Mouse (Mus musculus) MN1 (cell line): ENCODE data around the gene Tmem212.
"Not testable (repeated sequence)": the region's sequence is repeated elsewhere in the genome, so short reads cannot be mapped to it uniquely, and the experiment has no call there.

ENCODE experiments used
- DNase-seq: peaks from one replicate; pipeline ENCODE4 v3.0.0-alpha.2; 2016; ENCODE audit warnings: low spot score

Gene Tmem212

DNA sequence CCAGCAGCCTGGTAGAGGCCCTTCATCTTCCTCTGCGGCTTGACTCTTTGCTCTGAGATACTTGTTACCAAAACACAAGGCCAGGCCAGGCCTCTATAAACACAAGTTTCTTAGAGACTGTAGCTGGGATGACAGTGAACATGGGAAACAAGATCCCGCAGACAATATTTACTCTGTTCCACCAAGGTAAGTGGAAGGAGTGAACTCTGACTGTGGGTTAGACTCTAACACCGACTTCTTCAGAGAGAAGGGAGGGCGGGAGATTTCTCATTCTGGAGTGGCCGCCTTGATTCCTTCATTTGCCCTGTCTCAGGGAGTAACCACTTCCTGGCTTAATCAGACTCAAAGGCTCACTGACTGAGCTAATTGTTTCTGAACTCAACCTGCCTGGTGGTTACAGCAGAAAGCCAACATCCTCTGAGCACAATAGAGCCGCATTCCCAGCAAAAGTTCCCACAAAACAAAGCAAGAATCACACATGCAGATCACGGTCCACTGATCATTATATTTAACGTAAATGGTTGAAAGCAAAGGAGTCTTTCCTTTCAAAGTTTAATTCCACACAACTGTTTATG is at the start of gene Tmem212:
TSS of gene Tmem212 (minus strand) at position 51 of the 575 bp plus-strand sequence.
- no peak for DNase-seq

DNA sequence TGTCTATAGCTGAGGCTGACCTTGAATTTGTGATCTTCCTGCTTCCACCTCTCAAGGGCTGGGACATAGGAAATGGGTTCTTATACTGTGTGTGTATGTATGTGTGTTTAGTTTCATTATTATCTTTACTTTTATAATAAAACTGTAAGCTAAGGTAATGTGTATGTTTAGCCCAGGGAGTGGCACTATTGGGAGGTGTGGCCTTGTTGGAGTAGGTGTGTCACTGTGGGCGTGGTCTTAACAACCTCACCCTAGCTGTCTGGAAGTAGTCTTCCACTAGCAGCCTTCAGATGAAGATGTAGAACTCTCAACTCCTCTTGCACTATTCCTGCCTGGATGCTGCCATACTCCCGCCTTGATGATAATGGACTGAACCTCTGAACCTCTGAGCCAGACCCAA is 49.2 kb upstream of the Tmem212 start:
- not testable (repeated sequence) for DNase-seq

DNA sequence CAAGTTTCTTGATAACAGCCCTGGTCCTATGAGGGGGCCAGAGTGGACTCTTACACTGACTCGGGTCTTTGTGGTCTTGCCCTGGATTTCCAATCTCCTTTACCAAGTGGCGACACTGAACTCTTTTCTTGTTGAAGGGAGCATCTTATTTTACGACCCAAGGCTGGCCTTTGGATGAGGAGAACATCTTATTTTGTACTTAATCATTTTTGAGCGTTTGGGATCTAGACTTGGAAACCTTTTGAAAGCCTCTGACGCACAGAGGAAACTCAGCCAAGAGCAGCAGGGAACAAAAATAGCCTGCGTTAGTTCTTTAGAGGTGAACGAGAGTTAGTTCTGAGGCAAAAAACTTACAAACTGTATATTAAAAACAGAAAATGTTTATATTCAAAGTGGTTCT is 46.8 kb upstream of the Tmem212 start:
- DNase-seq, result no peak

DNA sequence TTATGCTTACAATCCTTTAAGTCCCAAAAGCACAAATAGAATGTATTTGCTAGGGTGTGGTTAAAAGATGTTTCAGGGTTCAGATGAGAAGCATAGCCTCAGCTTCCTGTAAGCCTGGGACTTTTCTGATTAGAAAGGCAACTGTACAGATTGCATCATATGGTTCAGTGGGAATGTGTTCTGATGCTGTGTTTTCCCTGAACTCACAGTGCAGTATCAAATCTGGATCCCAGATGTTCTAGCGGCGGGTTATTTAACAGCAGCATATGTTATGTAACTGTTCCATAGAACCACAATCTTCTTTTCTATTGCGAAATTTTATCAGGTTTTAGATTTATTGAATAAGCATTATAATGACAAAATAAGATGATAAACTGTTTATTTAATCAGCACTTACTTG is 45.5 kb upstream of the Tmem212 start:
- no peak for DNase-seq

DNA sequence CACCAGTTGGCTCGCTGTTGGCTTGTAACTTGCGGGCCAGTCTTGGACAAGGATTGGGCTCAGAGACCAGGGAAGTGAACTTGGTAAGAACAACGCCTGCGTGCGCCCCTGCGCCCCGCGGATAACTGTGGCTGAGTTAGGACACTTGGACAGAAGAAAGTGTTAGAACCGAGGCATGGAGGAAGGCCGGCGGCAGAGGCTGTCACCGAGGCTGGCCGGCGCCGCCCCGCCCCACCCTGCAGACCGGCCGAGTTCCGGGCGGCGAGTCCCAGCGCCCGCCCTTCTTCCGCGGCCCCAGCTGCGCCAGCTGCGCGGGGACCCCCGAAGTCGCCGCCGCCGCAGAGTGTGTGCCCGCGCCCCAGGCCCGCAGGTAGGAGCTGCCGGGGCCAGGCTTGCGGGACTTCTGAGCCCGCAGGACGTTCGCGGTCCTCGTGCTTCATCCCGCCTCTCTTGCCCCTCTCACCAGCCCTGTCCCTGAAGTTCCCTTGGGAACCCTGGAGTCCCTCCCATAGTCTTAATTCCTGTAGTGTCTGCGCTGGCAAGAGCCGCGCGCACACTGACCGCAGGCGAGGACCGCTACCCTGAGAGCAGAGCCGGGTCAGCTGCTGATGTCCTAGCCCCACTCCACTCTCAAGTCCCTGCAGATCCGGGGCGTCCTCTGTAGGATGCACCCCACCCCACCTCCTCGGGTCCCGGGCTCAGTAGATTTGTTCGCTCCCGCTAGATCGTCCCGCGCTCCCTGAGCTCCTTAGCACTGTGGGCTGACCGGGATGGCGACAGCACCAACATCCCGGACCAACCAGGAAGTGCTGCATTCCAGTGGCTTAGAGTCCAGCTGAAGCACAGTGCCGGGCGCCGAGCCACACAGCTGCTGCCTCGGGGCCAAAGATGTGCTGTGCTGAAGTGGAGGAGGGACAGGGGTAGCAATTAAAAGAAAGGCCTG is 42.5 kb upstream of the Tmem212 start, which contains the start of gene Pld1:
TSS of gene Pld1 (plus strand) at position 315 of the 943 bp plus-strand sequence.
- peak; percentile 65 for DNase-seq

DNA sequence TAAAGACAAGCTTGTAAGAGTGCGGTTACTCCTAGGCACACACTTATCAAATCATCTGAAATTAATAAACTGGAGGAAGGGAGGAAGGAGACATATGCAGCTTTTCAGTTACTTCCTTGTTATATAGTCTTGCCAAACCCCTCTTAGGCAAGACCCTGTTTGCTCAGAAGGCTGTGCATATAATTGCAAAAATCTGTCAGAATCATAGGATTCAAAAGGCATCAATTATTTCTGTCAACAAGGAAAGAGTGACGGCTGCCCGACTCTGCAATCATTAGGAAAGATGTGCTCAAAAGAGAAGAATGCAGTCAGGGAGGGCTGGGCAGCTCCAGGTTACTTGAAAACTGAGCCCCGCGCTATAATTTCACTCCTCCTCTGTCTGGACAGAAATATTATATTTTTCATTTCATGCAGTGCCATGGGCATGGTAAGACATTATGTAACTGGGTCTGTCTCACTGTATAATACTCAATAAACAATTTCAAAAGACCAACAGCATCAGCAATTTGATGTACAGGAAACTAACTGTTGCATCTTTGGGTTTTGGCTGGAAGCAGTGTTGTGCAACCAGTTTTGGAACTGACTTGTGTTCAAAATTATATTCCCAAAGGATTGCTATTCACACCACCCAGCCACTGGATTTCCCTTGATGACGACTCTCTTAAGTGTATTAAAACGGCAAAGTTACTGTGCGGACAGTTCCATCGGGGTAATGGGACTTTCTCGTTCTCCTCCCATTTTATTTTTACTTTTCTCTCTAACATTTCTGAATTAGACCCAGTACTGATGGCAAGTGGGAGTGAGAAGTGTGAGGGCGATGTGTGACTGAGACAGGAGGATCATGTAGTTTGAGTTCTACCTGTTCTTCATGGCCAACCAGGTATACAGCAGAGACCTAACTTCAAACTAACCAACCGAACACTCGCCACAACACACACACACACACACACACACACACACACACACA is 41.3 kb upstream of the Tmem212 start:
- DNase-seq, result no peak

DNA sequence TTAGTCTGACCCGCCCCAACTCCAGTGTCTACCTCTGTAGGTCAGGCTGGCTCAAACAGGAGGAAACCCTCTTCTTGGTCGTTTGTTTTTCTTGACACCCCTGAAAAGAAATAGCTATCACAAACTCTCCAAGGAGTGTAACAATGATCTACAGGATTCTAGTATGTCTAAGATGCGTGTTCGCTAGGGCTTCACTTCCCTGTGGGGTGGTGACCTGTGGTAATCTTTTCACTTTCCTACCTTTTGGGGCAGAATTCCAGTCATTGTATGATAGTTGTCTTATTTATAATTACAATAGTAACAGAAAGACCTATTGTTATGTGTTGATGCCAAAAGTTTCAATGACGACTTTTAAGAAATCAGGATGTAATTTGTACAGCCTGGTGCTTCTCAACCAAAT is 40.6 kb upstream of the Tmem212 start:
- no peak for DNase-seq

DNA sequence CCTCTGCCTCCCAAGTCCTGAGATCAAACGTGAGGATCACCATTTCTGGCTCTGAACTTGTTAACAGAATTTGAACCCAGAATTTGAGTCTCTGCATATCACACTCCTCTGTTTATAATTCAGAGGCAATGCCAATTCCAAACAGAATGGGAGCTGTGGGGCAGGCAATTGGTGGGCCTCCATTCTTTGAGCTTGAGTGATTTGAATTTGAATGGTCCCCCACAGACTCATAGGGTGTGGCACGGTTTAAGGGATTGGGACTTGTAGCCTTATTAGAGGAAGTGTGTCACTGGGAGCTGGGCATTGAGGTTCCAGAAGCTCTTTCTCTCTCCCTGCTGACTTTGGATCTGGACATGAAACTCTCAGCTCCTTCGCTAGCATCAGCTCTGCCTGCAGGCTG is 39.5 kb upstream of the Tmem212 start:
- no peak for DNase-seq

DNA sequence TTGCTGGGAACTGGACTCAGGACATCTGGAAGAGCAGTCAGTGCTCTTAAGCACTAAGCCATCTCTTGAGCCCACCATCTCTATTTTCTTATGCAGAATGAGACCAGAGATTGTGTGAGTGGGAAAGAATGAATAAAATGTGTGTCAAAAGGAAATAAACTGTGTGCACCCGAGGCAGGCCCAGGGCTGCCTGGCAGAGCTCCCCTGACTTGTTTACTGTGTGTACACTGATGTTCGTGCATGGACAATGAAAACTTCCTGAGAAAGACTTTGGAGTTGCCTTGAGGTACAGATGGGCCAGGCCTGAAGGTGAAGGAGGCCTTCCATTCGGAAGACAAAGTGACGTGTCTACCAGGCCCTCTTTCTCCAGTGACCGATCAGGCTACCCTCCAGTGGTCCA is 36.2 kb upstream of the Tmem212 start:
- DNase-seq, result no peak

DNA sequence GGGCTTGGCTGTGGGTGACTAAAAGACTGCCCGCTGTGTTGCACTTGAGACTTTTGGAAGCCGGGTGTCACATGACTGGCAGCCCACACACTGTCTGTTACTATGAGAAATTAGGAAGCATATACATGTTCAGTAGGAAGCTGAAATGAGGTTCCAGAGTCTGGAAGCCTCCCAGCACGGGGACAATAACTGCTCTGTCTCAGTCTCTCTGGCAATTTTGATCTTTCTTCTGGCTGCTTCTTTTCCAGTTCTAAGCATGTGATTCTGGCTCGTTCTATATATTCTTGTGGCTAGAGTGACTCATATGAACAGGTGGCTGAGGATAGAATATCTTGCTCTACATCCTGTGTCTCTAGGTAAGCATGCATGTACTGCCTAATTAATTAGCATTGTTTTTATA is 33.1 kb upstream of the Tmem212 start:
- no peak for DNase-seq

DNA sequence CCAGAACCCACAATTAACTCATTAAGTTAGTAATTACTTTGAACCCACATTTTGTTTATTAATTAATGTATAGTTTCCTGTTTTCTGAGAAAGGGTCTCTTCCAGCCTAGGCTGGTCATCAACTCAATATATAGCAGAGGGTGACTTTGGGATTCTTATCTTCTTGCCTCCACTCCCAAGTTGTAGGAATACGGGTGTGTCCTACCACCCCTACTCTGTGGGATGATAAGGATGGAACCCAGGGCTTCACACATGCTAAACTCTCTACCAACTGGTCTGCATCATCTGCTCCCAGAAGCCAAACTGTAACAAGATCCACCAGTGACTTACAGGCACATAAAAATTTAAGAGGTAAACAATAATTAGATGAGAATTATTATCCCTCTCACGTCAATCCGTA is 27.9 kb upstream of the Tmem212 start:
- no peak for DNase-seq

DNA sequence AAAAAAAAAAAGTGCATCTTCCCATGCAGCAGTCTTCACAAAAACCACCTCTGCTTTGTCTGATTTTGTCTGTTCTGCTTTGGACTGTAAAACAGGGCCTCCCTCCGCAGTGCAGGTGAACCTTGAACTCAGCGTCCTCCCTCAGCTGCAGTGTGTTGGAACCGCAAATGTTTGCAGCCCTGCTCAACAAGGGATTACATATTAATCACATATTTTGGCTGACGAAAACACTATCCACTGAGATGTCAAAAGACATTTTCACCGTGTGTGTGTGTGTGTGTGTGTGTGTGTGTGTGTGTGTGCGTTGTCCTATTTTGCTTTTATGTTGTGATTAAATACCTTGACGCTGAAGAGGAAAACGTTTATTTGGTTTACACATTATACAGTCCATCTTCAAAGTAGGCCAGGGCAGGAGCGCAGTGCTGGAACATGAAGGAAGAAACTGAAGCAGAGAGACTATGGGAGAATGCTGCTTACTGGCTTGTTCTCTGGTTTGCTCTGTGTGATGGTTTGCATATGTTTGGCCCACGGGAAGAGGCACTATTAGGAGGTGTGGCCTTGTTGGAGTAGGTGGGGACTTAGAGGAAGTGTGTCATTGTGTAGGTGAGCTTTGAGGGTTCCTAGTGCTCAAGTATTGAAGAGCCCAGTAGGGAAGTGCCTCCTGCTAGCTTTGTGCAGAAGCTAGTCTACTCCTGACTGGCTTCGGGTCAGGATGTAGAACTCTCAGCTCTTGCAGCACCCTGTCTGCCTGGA is 25.3 kb upstream of the Tmem212 start:
- DNase-seq, result no peak

DNA sequence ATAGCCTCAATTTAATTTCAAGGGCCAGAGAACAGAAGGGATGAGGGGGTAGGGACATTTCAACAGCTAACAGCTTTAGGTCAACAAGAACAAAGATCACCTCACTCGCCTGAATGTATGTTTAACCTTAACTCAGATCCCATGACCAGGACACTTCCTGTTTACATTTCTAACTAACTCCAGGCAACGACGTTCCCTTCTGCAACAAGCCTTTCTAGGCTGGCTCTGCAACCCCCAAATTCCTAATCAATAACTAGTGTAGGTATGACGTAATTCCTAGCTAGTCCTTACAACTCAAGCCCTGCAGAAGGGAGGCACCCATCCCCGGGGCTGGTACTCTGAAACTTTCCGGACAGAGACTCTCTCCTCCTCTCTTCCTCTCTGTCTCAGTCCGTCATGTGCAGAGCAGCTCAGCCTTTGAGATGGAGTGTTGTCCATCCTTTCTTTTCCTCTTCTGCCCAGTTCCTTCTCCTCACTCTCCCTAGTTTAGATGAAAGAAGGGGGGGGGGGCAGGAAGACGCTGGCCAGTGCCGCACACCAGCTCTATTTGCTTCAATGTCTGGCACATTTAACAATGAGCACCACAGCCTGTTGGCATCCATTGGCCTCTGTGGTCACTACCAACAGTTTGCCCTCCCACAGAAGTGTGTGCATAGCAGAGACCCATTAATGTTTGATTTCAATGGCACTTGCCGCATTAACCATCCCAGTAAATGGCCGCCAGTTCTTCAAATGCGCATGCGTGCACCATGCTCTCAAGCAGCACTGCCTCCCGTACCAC is 22.7 kb upstream of the Tmem212 start:
- no peak for DNase-seq

DNA sequence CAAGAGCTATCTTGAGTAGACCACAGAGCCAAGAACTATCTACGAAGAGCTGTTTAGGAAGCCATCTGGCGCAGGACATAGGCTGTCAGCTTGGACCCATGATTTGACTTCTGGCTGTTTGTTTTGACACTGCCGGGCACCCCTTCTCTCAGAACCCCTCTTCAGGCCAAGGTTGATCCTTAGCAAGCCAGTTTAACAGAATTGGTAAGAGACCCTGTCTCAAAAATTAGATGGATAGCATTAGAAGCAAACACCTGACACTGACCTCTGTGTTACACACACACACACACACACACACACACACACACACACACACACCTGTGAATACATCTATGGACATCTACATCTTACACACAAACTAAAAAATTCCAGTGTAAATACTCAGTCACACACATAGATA is 12.8 kb upstream of the Tmem212 start:
- DNase-seq, result no peak

DNA sequence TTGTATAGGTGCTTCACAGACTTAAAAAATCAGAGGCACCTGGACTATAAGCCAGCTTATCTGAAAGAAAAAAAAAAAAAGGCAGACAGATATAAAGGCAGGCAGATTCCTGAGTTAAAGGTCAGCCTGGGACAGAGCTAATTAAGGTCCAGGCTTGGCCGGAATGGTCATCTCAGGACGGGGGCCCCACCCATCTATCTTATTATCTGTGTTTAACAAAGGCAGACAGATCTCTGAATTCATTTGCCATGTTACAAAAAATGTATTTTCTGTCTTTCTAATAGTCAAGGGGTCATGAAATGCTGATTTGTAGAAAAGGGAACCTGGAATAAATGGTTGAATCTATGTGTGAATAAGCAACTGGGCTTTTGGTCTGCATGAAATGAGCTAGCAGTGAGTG is 12.1 kb upstream of the Tmem212 start:
- DNase-seq, result no peak

DNA sequence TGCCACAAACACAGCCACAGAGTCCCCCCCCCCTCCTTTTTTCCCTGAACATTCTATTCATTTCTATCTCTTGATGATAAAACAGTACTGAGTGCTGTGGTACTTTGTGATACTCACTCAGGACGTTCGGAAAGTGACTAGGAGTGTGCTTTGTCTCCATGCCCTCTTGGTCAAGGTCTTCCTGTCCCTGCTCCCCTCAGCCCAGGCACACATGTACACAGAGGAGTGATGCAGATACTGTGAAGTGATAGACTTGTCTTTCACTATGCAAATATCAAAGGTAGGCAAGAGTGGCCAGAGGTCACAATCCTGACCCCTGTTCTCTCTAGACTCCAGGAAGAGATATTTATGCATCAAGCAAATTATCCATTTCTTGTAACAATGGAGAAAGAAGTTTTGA is 11.1 kb upstream of the Tmem212 start:
- DNase-seq, result no peak

DNA sequence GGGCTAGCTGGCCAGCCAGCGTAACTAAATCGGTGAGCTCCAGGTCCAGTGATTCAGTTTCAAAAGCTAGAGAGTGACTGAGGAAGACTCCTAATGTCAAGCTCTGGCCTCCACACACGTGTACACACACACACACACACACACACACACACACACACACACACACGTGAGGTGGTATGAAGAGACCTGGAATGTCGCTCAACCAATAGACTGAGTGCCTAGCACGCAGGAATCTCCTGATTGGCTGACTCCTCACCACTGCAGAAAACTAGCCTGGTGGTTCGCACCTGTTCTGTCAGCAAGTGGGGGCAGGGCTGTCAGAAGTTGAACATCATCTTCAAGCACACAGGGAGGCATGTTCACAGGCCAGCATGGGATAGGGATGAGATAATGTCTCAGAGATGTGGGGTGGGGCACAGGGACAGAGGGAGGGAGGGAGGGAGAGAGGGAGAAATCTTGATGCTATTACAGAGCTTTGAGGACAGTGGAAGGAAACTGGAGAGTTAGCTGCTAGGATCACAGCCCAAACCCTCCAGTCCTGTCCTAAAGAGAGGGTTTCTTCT is 10.6 kb upstream of the Tmem212 start:
- DNase-seq, result no peak

DNA sequence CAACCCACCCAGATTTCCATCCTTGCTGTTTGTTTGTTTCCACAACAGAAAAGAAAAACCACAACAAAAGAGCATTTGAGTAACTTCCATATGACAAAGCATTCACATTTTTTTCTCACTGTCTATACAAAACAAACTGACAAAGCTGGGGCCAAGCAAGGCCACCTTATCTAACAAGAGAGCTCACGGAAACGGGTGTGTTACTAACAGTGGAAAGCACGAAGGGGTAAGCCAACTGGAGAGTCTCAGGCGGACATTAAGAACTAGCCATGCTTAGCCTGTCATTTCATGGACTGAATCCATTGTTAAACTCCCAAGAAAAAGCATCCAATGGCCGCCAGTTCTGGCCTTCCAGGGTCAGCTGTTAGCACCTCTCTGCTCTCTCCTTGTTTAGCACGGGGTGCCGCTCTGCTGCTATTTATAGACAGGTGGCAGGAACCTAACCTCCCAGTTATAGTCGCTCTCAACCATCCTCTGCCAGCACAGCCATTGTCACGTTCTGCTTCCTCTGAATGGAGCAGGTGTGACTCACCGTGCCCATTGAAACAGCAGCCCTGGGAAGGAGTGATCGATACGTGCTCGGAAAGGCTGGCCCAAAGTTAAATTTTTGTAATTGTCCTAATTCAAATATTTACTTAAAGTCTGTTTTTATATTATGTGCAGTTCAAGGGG is 8.6 kb upstream of the Tmem212 start:
- no peak for DNase-seq

DNA sequence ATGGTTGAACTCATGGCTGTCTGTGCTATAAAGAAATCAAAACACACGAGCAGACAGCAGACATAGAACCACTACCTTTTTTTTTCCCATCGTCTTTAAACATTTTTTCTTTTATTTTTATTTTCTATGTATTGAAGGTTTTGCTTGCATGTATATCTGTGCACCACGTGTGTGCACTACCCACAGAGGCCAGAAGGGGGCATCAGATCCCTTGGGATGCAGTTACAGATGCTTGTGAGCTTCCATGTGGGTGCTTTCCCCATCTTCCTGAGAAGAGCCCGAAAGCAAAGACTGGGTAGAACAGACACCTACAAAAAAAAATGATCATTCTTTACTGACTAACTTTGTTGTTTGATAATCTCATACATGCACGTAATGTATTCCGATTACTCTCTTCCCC is 5.7 kb upstream of the Tmem212 start:
- no peak for DNase-seq
